Mouse (Mus musculus): ENCODE measurements at regions not wholly inside any gene's neighbourhood (a gene's known extent, or its start where the extent isn't known, plus 50 kb on each side); places are given as distances from the start of the nearest gene placed in this dataset.

DNA sequence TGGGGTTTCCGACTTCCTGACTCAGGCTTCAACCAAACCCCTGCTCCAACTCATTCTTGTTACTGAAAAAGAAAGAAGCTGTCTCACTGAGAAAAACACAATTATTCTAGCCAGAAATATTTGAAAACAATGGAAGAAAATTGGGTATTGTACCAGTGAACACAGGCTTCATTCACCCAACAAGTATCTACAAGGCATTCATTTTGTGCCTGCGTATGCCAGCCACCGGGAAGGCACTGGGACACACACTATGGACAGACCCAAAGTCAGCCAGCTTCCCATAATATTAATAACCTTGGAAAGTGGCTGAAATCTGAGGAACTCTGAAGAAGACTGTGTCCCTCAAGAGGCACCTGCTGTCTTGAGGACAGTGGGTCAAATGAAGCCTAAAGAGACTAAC is 175.5 kb upstream of the Noct start:
- no peak overlapping the region for H3K27ac ChIP-seq (ENCODE audit: low read depth, low read length)
- H3K4me2 ChIP-seq (replicated peaks; ENCODE audit: low read depth, low read length): no peak overlapping the region
- no peak overlapping the region for H3K4me3 ChIP-seq (ENCODE audit: low read length)
- ATAC-seq (ENCODE audit: low FRiP score, low TSS enrichment): no peak
- WGBS: 96% methylated on average over 3 of the region's 3 CpGs
- H3K4me1 ChIP-seq (ENCODE audit: control insufficient read depth, insufficient read depth, low read length): no peaks in the 10 kb centered on the region
- no peak overlapping the region for H3K9ac ChIP-seq (ENCODE audit: low read depth, low read length)
- H3K36me3 ChIP-seq (ENCODE audit: control insufficient read depth, insufficient read depth, low read length): no peaks in the 10 kb centered on the region
- H3K9me3 ChIP-seq (ENCODE audit: control insufficient read depth, low read length): peaks cover 3% of the 10 kb centered on the region; the same call in 1 of the 2 replicates
- H3K27me3 ChIP-seq (ENCODE audit: control insufficient read depth, insufficient read depth, low read length): no peaks in the 10 kb centered on the region

DNA sequence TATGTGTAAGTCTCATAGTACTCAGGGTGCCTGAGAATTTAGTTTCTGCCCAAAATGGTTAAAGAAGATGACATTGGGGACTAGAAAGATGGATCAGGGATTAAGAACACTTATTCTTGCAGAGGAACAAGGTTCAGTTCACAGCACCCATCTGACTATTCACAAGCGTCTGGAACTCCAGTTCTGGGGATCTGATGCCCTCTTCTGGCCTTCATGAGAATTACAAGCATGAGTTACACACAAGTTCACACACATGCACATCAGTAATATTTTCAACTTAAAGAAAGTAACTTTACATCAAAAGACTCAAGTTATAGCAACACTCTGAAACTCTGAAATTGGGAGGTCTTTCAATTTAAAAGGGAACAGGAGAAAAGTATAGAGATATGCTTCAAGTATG is 174.1 kb upstream of the Noct start:
- Histone ChIP-seq H3K4me3 (ENCODE audit: low read length) (no peak overlapping the region), H3K27me3 (ENCODE audit: control insufficient read depth, insufficient read depth, low read length) (no peaks in the 10 kb centered on the region), H3K9me3 (ENCODE audit: control insufficient read depth, low read length) (peaks cover 3% of the 10 kb centered on the region; the same call in 1 of the 2 replicates), H3K4me1 (ENCODE audit: control insufficient read depth, insufficient read depth, low read length) (no peaks in the 10 kb centered on the region), H3K4me2 (replicated peaks; ENCODE audit: low read depth, low read length) (no peak overlapping the region), H3K36me3 (ENCODE audit: control insufficient read depth, insufficient read depth, low read length) (no peaks in the 10 kb centered on the region), H3K9ac (ENCODE audit: low read depth, low read length) (no peak overlapping the region), H3K27ac (ENCODE audit: low read depth, low read length) (no peak overlapping the region)
- 92% methylated on average over 1 of the region's 1 CpGs for WGBS
- no peak for ATAC-seq (ENCODE audit: low FRiP score, low TSS enrichment)

DNA sequence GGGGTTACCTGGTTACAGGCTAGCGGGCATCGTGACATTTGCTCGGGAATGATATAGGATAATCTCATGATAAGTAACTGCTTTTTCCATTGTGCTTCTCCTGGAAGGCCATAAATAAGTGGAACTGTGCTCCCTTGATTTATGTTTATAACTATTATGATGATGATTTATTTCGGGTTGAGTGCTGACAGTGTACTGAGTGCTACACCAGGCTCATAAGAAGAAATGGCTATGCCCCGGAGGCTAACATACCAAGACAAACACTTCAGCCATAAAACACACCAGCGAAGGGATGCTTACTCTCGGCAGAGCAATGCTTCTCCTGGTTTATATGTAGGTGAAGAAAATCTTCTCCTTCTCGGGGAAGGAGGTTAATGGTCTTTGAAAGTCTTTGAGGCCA is 169.2 kb upstream of the Noct start:
- ATAC-seq (ENCODE audit: low FRiP score, low TSS enrichment): no peak; the same call in 1 of the 2 replicates
- Histone ChIP-seq H3K9ac (ENCODE audit: low read depth, low read length) (no peak overlapping the region), H3K27ac (ENCODE audit: low read depth, low read length) (no peak overlapping the region), H3K4me1 (ENCODE audit: control insufficient read depth, insufficient read depth, low read length) (no peaks in the 10 kb centered on the region), H3K27me3 (ENCODE audit: control insufficient read depth, insufficient read depth, low read length) (no peaks in the 10 kb centered on the region), H3K4me3 (ENCODE audit: low read length) (no peak overlapping the region), H3K36me3 (ENCODE audit: control insufficient read depth, insufficient read depth, low read length) (no peaks in the 10 kb centered on the region), H3K9me3 (ENCODE audit: control insufficient read depth, low read length) (peaks cover 1% of the 10 kb centered on the region; the same call in 1 of the 2 replicates), H3K4me2 (replicated peaks; ENCODE audit: low read depth, low read length) (no peak overlapping the region)
- WGBS: 37% methylated on average over 8 of the region's 8 CpGs

DNA sequence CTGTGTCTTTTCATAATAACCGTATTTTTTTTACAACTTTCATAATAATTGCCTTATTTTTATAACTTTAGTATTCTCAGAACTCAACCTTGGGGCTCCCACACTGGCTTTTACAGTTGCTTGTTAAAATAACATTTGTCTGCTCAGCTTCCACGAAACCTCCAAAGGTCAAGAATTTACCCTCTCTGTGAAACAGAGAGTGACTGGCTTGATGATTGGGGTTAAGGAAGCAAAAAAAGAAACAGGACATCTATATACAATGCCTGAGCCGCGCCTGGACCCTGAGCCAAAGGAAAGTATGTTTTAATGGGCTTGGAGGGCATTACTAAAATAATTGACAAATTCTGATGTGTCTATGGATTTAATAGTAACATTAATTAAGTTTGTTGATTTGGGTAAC is 160.0 kb upstream of the Noct start:
- WGBS: 23% methylated on average over 4 of the region's 4 CpGs

GRCm38 (mm10) chr3:51066373-51066772 is 157.9 kb upstream of the Noct start:
- no peaks in the 10 kb centered on the region for H3K9me3 ChIP-seq (ENCODE audit: control insufficient read depth, low read length)
- no peak overlapping the region for H3K4me3 ChIP-seq (ENCODE audit: low read length)
- H3K4me2 ChIP-seq (replicated peaks; ENCODE audit: low read depth, low read length): no peak overlapping the region
- no peak overlapping the region for H3K27ac ChIP-seq (ENCODE audit: low read depth, low read length)
- H3K36me3 ChIP-seq (ENCODE audit: control insufficient read depth, insufficient read depth, low read length): no peaks in the 10 kb centered on the region
- WGBS: 45% methylated on average over 5 of the region's 5 CpGs
- no peak for ATAC-seq (ENCODE audit: low FRiP score, low TSS enrichment)
- H3K27me3 ChIP-seq (ENCODE audit: control insufficient read depth, insufficient read depth, low read length): no peaks in the 10 kb centered on the region
- no peak overlapping the region for H3K9ac ChIP-seq (ENCODE audit: low read depth, low read length)
- H3K4me1 ChIP-seq (ENCODE audit: control insufficient read depth, insufficient read depth, low read length): peaks cover 13% of the 10 kb centered on the region; the same call in 1 of the 2 replicates

More for the DNA sequence above, 160.0 kb upstream of the Noct start:
- Histone ChIP-seq H3K4me3 (ENCODE audit: low read length) (no peak overlapping the region), H3K9ac (ENCODE audit: low read depth, low read length) (no peak overlapping the region), H3K27me3 (ENCODE audit: control insufficient read depth, insufficient read depth, low read length) (no peaks in the 10 kb centered on the region), H3K27ac (ENCODE audit: low read depth, low read length) (no peak overlapping the region), H3K9me3 (ENCODE audit: control insufficient read depth, low read length) (no peaks in the 10 kb centered on the region), H3K36me3 (ENCODE audit: control insufficient read depth, insufficient read depth, low read length) (no peaks in the 10 kb centered on the region), H3K4me2 (replicated peaks; ENCODE audit: low read depth, low read length) (no peak overlapping the region), H3K4me1 (ENCODE audit: control insufficient read depth, insufficient read depth, low read length) (peaks cover 13% of the 10 kb centered on the region; the same call in 1 of the 2 replicates)
- peak; percentile 60; the same call in 1 of the 2 replicates for ATAC-seq (ENCODE audit: low FRiP score, low TSS enrichment)

GRCm38 (mm10) chr3:51072417-51072816 is 151.8 kb upstream of the Noct start:
- Histone ChIP-seq H3K36me3 (ENCODE audit: control insufficient read depth, insufficient read depth, low read length) (no peaks in the 10 kb centered on the region), H3K27me3 (ENCODE audit: control insufficient read depth, insufficient read depth, low read length) (no peaks in the 10 kb centered on the region), H3K27ac (ENCODE audit: low read depth, low read length) (no peak overlapping the region), H3K4me3 (ENCODE audit: low read length) (no peak overlapping the region), H3K4me2 (replicated peaks; ENCODE audit: low read depth, low read length) (no peak overlapping the region), H3K9ac (ENCODE audit: low read depth, low read length) (no peak overlapping the region), H3K4me1 (ENCODE audit: control insufficient read depth, insufficient read depth, low read length) (peaks cover 14% of the 10 kb centered on the region), H3K9me3 (ENCODE audit: control insufficient read depth, low read length) (no peaks in the 10 kb centered on the region)
- 63% methylated on average over 10 of the region's 10 CpGs for WGBS
- 0 out of 2 replicates have a peak, but pooled peaks have one; percentile 17 for ATAC-seq (ENCODE audit: low FRiP score, low TSS enrichment)

DNA sequence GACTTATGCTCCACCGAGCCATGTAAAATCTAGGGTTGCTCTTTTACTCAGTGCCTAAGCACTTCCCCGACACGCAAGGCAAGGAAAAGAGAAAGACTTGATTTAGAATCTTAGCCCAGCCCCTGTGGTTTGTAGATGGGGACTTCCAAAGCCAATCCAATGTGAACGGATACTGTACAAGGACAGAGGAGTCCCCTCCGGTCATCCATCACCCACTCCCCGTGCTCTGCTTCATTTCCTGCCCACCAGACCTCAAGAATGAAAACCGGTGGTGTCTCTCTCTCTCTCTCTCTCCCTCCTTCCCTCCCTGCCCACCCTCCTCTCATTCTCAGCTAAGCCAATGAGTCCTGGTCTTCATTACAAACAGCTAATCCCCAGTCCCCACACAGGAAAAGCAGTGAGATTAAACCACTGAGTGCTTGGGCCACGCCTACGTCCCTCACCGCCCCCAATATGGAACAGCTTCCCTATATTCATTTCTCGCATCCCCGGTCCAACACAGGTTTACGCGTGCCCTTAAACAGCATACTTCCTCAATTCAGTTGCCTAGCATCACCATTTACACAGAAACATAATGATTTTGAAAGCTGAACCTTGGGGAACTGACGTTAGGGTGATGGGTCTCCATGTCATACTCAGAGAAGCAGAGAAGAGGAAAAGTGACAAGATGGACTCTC is 151.1 kb upstream of the Noct start:
- Histone ChIP-seq H3K9me3 (ENCODE audit: control insufficient read depth, low read length) (no peaks in the 10 kb centered on the region), H3K36me3 (ENCODE audit: control insufficient read depth, insufficient read depth, low read length) (no peaks in the 10 kb centered on the region), H3K4me2 (replicated peaks; ENCODE audit: low read depth, low read length) (no peak overlapping the region), H3K27ac (ENCODE audit: low read depth, low read length) (no peak overlapping the region), H3K4me3 (ENCODE audit: low read length) (no peak overlapping the region), H3K9ac (ENCODE audit: low read depth, low read length) (no peak overlapping the region), H3K4me1 (ENCODE audit: control insufficient read depth, insufficient read depth, low read length) (peaks cover 14% of the 10 kb centered on the region), H3K27me3 (ENCODE audit: control insufficient read depth, insufficient read depth, low read length) (no peaks in the 10 kb centered on the region)
- WGBS: 63% methylated on average over 15 of the region's 15 CpGs
- peak; percentile 50; the same call in 1 of the 2 replicates for ATAC-seq (ENCODE audit: low FRiP score, low TSS enrichment)

- Histone ChIP-seq H3K4me1 (ENCODE audit: control insufficient read depth, insufficient read depth, low read length) (peaks cover 14% of the 10 kb centered on the region), H3K27me3 (ENCODE audit: control insufficient read depth, insufficient read depth, low read length) (no peaks in the 10 kb centered on the region), H3K9ac (ENCODE audit: low read depth, low read length) (no peak overlapping the region), H3K27ac (ENCODE audit: low read depth, low read length) (no peak overlapping the region; the same call in 1 of the 2 replicates), H3K4me3 (ENCODE audit: low read length) (no peak overlapping the region), H3K4me2 (replicated peaks; ENCODE audit: low read depth, low read length) (no peak overlapping the region), H3K36me3 (ENCODE audit: control insufficient read depth, insufficient read depth, low read length) (no peaks in the 10 kb centered on the region), H3K9me3 (ENCODE audit: control insufficient read depth, low read length) (no peaks in the 10 kb centered on the region)
- 65% methylated on average over 7 of the region's 7 CpGs for WGBS
- ATAC-seq (ENCODE audit: low FRiP score, low TSS enrichment): no peak
Measured at GRCm38 (mm10) chr3:51073743-51074319, 150.4 kb upstream of the Noct start.

DNA sequence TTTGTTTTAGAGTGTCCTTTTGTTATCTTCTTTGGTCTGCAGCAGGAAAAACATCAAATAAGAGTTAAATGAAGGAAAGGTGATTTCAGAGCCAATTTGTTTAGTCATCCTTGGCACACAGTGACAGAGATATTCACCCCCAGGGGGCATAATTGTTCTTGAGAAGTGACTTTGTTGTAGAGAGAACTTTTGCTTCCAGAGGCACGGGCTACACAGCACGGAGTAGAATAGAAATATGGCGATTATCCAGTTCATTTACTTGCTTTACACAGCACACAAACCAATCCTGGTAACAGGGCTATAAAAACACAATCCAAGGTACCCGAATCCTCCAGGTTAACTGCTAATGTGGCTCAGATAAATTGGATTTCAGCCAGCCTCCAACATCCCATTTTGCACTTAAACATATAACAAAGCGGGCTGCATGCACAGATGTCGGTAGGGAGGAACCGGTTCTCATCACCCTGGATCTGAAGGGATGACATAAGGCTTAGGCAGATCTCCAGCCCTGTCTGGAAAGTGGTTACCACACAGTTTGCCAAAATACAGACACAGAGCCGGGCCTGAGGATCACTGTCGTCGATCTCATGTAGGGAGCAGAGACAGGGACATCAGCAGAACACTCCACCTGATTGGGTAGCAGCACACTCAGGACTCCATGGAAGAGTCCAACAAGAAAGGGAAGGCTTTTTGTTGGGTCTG is 148.9 kb upstream of the Noct start:
- WGBS: 81% methylated on average over 10 of the region's 10 CpGs
- Histone ChIP-seq H3K27me3 (ENCODE audit: control insufficient read depth, insufficient read depth, low read length) (no peaks in the 10 kb centered on the region), H3K9ac (ENCODE audit: low read depth, low read length) (no peak overlapping the region), H3K4me3 (ENCODE audit: low read length) (no peak overlapping the region), H3K27ac (ENCODE audit: low read depth, low read length) (no peak overlapping the region), H3K4me2 (replicated peaks; ENCODE audit: low read depth, low read length) (no peak overlapping the region), H3K36me3 (ENCODE audit: control insufficient read depth, insufficient read depth, low read length) (no peaks in the 10 kb centered on the region), H3K9me3 (ENCODE audit: control insufficient read depth, low read length) (no peaks in the 10 kb centered on the region), H3K4me1 (ENCODE audit: control insufficient read depth, insufficient read depth, low read length) (peaks cover 14% of the 10 kb centered on the region)
- no peak for ATAC-seq (ENCODE audit: low FRiP score, low TSS enrichment)

All from kidney, embryonic 14.5 days (tissue).